ENCODE assay signal across 10 mouse cellular contexts in the genomic region with DNA sequence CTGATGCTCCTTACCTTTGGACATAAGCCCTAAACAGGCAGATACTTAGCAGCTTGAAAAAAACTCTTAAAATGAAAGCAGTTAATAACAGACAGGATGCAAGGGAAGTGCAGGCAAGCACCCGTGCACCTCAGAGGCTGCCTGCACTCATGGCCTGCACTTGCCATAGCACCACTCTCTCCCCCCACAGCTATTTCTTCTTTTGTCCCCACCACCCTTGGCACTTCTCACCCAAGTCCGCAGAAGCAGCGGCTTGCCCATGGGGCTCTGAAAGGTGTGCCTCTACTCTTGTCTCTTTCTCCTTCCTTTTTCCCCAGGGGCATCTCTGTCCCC. TPM values are rescaled to one million over a fixed set of nuclear protein-coding genes. Genes with fewer than 3 reads are reported as not detected.
A peak's percentile ranks its signal among the peaks of the same experiment; 100 is the strongest.
DNase-seq lines count a peak whose midpoint lies in the region; ATAC-seq and TF ChIP-seq lines count a peak whose summit lies in the region.
"Had no signal": no experiment of that assay in that cellular context is flagged by ENCODE, and none has a peak within 500 bp of the region (broad histone marks: within the 10 kb centered on the region; RNA-seq: fewer than 3 reads in every experiment).

No protein-coding gene starts in this region.

- WGBS in lung, embryonic 14.5 days, result 28% methylated on average over 3 of the region's 3 CpGs
- WGBS in forebrain, embryonic 13.5 days, result 40% methylated on average over 3 of the region's 3 CpGs
- WGBS in liver, embryonic 11.5 days, result 17% methylated on average over 3 of the region's 3 CpGs
- WGBS in stomach, embryonic 14.5 days, result 25% methylated on average over 3 of the region's 3 CpGs

- H3K9ac ChIP-seq in lung, embryonic 14.5 days, result peak overlapping the region; percentile 52
- H3K9ac ChIP-seq in forebrain, embryonic 13.5 days, result peak overlapping the region; percentile 65
- H3K9ac ChIP-seq in liver, embryonic 11.5 days (ENCODE audit: low read depth, low read length), result peak overlapping the region; percentile 64
- H3K9ac ChIP-seq in stomach, embryonic 14.5 days (replicated peaks; ENCODE audit: low read depth, low read length), result peak overlapping the region; percentile 52; the same call in 1 of the 2 replicates

- DNase-seq in lung, embryonic 14.5 days, result no peak
- no peak for DNase-seq in lung, postnatal 14 days
- peak; percentile 32 for DNase-seq in liver, embryonic 11.5 days (ENCODE audit: low spot score)
- DNase-seq in adrenal gland, postnatal 25 days, result no peak
- DNase-seq in urinary bladder, postnatal 10 days (ENCODE audit: low spot score), result no peak
- DNase-seq in frontal cortex, postnatal 14 days (ENCODE audit: low spot score in 2 of 2), result no peak

- H3K9me3 ChIP-seq in lung, embryonic 14.5 days (ENCODE audit: low read depth, low read length), result no peaks in the 10 kb centered on the region
- H3K9me3 ChIP-seq in forebrain, embryonic 13.5 days (replicated peaks), result peaks cover 13% of the 10 kb centered on the region
- no peaks in the 10 kb centered on the region for H3K9me3 ChIP-seq in liver, embryonic 11.5 days (ENCODE audit: control insufficient read depth, low read length)
- no peaks in the 10 kb centered on the region for H3K9me3 ChIP-seq in stomach, embryonic 14.5 days (ENCODE audit: control insufficient read depth, low read depth, low read length)

- no peaks in the 10 kb centered on the region for H3K36me3 ChIP-seq in lung, embryonic 14.5 days (ENCODE audit: insufficient read depth)
- no peaks in the 10 kb centered on the region for H3K36me3 ChIP-seq in forebrain, embryonic 13.5 days (ENCODE audit: poor library complexity, severe bottlenecking)
- H3K36me3 ChIP-seq in liver, embryonic 11.5 days (ENCODE audit: control insufficient read depth, insufficient read depth, low read length), result no peaks in the 10 kb centered on the region
- H3K36me3 ChIP-seq in stomach, embryonic 14.5 days (ENCODE audit: control insufficient read depth, insufficient read depth, low read length), result no peaks in the 10 kb centered on the region

- H3K27me3 ChIP-seq in lung, embryonic 14.5 days (ENCODE audit: insufficient read depth, low read length), result no peaks in the 10 kb centered on the region
- H3K27me3 ChIP-seq in forebrain, embryonic 13.5 days, result no peaks in the 10 kb centered on the region
- no peaks in the 10 kb centered on the region for H3K27me3 ChIP-seq in liver, embryonic 11.5 days (replicated peaks; ENCODE audit: control insufficient read depth, insufficient read depth, low read length)
- no peaks in the 10 kb centered on the region for H3K27me3 ChIP-seq in stomach, embryonic 14.5 days (ENCODE audit: control insufficient read depth, insufficient read depth, low read length)

- TF ChIP-seq CTCF in lung, embryonic 14.5 days (IDR thresholded peaks at IDR 0.05; ENCODE audit: low read depth), result no peak

- ATAC-seq in lung, embryonic 14.5 days (ENCODE audit: insufficient read depth), result no peak; the same call in none of the 2 replicates
- ATAC-seq in forebrain, embryonic 13.5 days, result peak; percentile 67
- peak; percentile 34; the same call in 1 of the 2 replicates for ATAC-seq in liver, embryonic 11.5 days (replicated peaks; ENCODE audit: low FRiP score)
- peak; percentile 49 for ATAC-seq in stomach, embryonic 14.5 days (ENCODE audit: insufficient number of reproducible peaks, insufficient read depth, low FRiP score, low read depth)
- ATAC-seq: activated CD4-positive, CD25-positive, alpha-beta regulatory T cell, adult 4 months had no signal

- no peaks in the 10 kb centered on the region for H3K4me1 ChIP-seq in lung, embryonic 14.5 days (ENCODE audit: insufficient read depth)
- no peaks in the 10 kb centered on the region for H3K4me1 ChIP-seq in forebrain, embryonic 13.5 days
- no peaks in the 10 kb centered on the region for H3K4me1 ChIP-seq in liver, embryonic 11.5 days (replicated peaks; ENCODE audit: control insufficient read depth, insufficient read depth, low read length)
- H3K4me1 ChIP-seq in stomach, embryonic 14.5 days (ENCODE audit: control insufficient read depth, insufficient read depth, low read length), result no peaks in the 10 kb centered on the region

- H3K4me2 ChIP-seq in lung, embryonic 14.5 days, result peak overlapping the region; percentile 67
- peak overlapping the region; percentile 65 for H3K4me2 ChIP-seq in forebrain, embryonic 13.5 days
- H3K4me2 ChIP-seq in liver, embryonic 11.5 days, result peak overlapping the region; percentile 68
- H3K4me2 ChIP-seq in stomach, embryonic 14.5 days (replicated peaks; ENCODE audit: low read depth, low read length), result peak overlapping the region; percentile 57

- H3K4me3 ChIP-seq in lung, embryonic 14.5 days (ENCODE audit: low read depth, low read length), result peak overlapping the region; percentile 40
- H3K4me3 ChIP-seq in forebrain, embryonic 13.5 days, result peak overlapping the region; percentile 53
- peak overlapping the region; percentile 59 for H3K4me3 ChIP-seq in liver, embryonic 11.5 days (ENCODE audit: low read depth, low read length)
- peak overlapping the region; percentile 53 for H3K4me3 ChIP-seq in stomach, embryonic 14.5 days (ENCODE audit: low read depth, low read length)

- H3K27ac ChIP-seq in lung, embryonic 14.5 days (ENCODE audit: low read depth), result peak overlapping the region; percentile 48
- H3K27ac ChIP-seq in forebrain, embryonic 13.5 days, result no peak overlapping the region
- peak overlapping the region; percentile 61; the same call in 1 of the 2 replicates for H3K27ac ChIP-seq in liver, embryonic 11.5 days (ENCODE audit: low read depth, low read length)
- H3K27ac ChIP-seq in stomach, embryonic 14.5 days (ENCODE audit: low read length), result no peak overlapping the region; the same call in 1 of the 2 replicates

RNA-seq across cellular contexts. Expression of a gene that starts 34.0 kb away (rescaled TPM):
- polyA plus RNA-seq in lung, embryonic 14.5 days (2014; fragmentation: Nextera tagmentation; extraction: Ambion mirVana), result not detected in 2 replicates
- not detected in 2 replicates for polyA plus RNA-seq in forebrain, embryonic 13.5 days (2015; fragmentation: Nextera tagmentation; extraction: Ambion mirVana)
- not detected in 2 replicates for polyA plus RNA-seq in liver, embryonic 11.5 days (2014; fragmentation: Nextera tagmentation; extraction: Ambion mirVana)
- polyA plus RNA-seq in stomach, embryonic 14.5 days (2014; fragmentation: Nextera tagmentation; extraction: Ambion mirVana), result 0.14 and 0.22 TPM in 2 replicates
- 0.61 TPM in 1 of 2 replicates, not detected in the other for total RNA-seq in adrenal gland, postnatal 25 days (2021)
- polyA plus RNA-seq: large intestine, adult 2 months had no signal

Comparison
In these comparisons a context has a peak if more than half of its experiments do, and no peak if none do; other contexts are left out.
1. H3K27ac ChIP-seq: peak in lung, embryonic 14.5 days (single experiment) and liver, embryonic 11.5 days (single experiment); none in forebrain, embryonic 13.5 days (single experiment) and stomach, embryonic 14.5 days (single experiment).
2. Peak in every context shown above with its lines, with median percentiles within 50 percentile points of each other: H3K4me2 ChIP-seq, H3K4me3 ChIP-seq and H3K9ac ChIP-seq.